In genomic region chr12:54272696-54273095, GRCm38 (mm10) we compare ENCODE assay signal across 17 mouse cellular contexts.
"Had no signal": no experiment of that assay in that cellular context is flagged by ENCODE, and none has a peak within 500 bp of the region (broad histone marks: within the 10 kb centered on the region; RNA-seq: fewer than 3 reads in every experiment).

No protein-coding gene starts in this region.

- H3K36me3 ChIP-seq: limb, embryonic 10.5 days; limb, embryonic 13.5 days; liver, embryonic 12.5 days; liver, embryonic 15.5 days; lung, embryonic 15.5 days; midbrain, embryonic 10.5 days; midbrain, embryonic 13.5 days had no signal

- H3K4me1 ChIP-seq: limb, embryonic 10.5 days; limb, embryonic 13.5 days; liver, embryonic 12.5 days; liver, embryonic 15.5 days; lung, embryonic 15.5 days; megakaryocyte, embryonic 14.5 days; midbrain, embryonic 10.5 days; midbrain, embryonic 13.5 days had no signal

- H3K4me3 ChIP-seq: layer of hippocampus, adult 2 months; limb, embryonic 10.5 days; limb, embryonic 13.5 days; liver, embryonic 12.5 days; liver, embryonic 15.5 days; lung, embryonic 15.5 days; megakaryocyte, embryonic 14.5 days; midbrain, embryonic 10.5 days; midbrain, embryonic 13.5 days had no signal

- H3K4me2 ChIP-seq: limb, embryonic 13.5 days; liver, embryonic 12.5 days; liver, embryonic 15.5 days; lung, embryonic 15.5 days; midbrain, embryonic 13.5 days had no signal

- H3K27ac ChIP-seq: kidney, postnatal 0 days; layer of hippocampus, adult 2 months; limb, embryonic 10.5 days; limb, embryonic 13.5 days; liver, embryonic 12.5 days; liver, embryonic 15.5 days; lung, embryonic 15.5 days; midbrain, embryonic 10.5 days; midbrain, embryonic 13.5 days had no signal

- H3K9ac ChIP-seq: limb, embryonic 13.5 days; liver, embryonic 12.5 days; liver, embryonic 15.5 days; lung, embryonic 15.5 days; midbrain, embryonic 13.5 days had no signal

- ATAC-seq: liver, embryonic 12.5 days; midbrain, embryonic 13.5 days; midbrain, embryonic 16.5 days had no signal

- DNase-seq: layer of hippocampus, adult 9-11 months; liver; lung, adult 18-20 months; lung, postnatal 10 days; lung, postnatal 36 days; thymus, postnatal 36 days had no signal

- H3K27me3 ChIP-seq: limb, embryonic 13.5 days; liver, embryonic 12.5 days; liver, embryonic 15.5 days; midbrain, embryonic 13.5 days had no signal

- H3K9me3 ChIP-seq: limb, embryonic 10.5 days; limb, embryonic 13.5 days; liver, embryonic 12.5 days; liver, embryonic 15.5 days; lung, embryonic 15.5 days; megakaryocyte, embryonic 14.5 days; midbrain, embryonic 10.5 days; midbrain, embryonic 13.5 days had no signal
